ENCODE assay signal across 8 mouse cellular contexts in genomic region chr13:59768531-59768930, GRCm38 (mm10). TPM values are rescaled to one million over a fixed set of nuclear protein-coding genes. Genes with fewer than 3 reads are reported as not detected.
DNase-seq lines count a peak whose midpoint lies in the region; ATAC-seq and TF ChIP-seq lines count a peak whose summit lies in the region.

No protein-coding gene starts in this region.

- no peak for TF ChIP-seq CTCF in kidney, adult 2 months (conservative IDR thresholded peaks at IDR 0.05; ENCODE audit: insufficient read depth, insufficient read length, low read depth, low read length)

- H3K4me2 ChIP-seq in intestine, embryonic 14.5 days (ENCODE audit: low read length) = peak overlapping the region; percentile 55

- H3K27me3 ChIP-seq in kidney, adult 2 months (replicated peaks; ENCODE audit: control insufficient read depth, insufficient read depth, low read length) = no peaks in the 10 kb centered on the region
- no peaks in the 10 kb centered on the region for H3K27me3 ChIP-seq in intestine, embryonic 14.5 days (replicated peaks; ENCODE audit: control insufficient read depth, insufficient read depth, low read length)

- H3K36me3 ChIP-seq in kidney, adult 2 months (ENCODE audit: control insufficient read depth, insufficient read depth, low read length) = no peaks in the 10 kb centered on the region
- peaks cover 20% of the 10 kb centered on the region for H3K36me3 ChIP-seq in intestine, embryonic 14.5 days (ENCODE audit: control insufficient read depth, insufficient read depth, low read length)

- peak overlapping the region; percentile 64 for H3K4me3 ChIP-seq in kidney, adult 2 months (ENCODE audit: insufficient read depth, low read depth, low read length)
- peak overlapping the region; percentile 84 for H3K4me3 ChIP-seq in intestine, embryonic 14.5 days (ENCODE audit: low read depth, low read length)

- peak overlapping the region; percentile 19; the same call in 1 of the 2 replicates for H3K27ac ChIP-seq in kidney, adult 2 months (ENCODE audit: insufficient read depth, low read depth, low read length)
- H3K27ac ChIP-seq in intestine, embryonic 14.5 days (ENCODE audit: low read depth) = no peak overlapping the region

- no peak for ATAC-seq in intestine, embryonic 14.5 days (replicated peaks; ENCODE audit: low FRiP score, low TSS enrichment, low read depth)

- no peaks in the 10 kb centered on the region for H3K9me3 ChIP-seq in intestine, embryonic 14.5 days (ENCODE audit: control insufficient read depth, low read length)

- WGBS in kidney, adult 2 months = 15% methylated on average over 13 of the region's 13 CpGs
- WGBS in intestine, embryonic 14.5 days = 37% methylated on average over 13 of the region's 13 CpGs

- peak overlapping the region; percentile 81; the same call in 1 of the 2 replicates for H3K9ac ChIP-seq in intestine, embryonic 14.5 days (ENCODE audit: low read length)

- peaks cover 33% of the 10 kb centered on the region for H3K4me1 ChIP-seq in kidney, adult 2 months (ENCODE audit: control insufficient read depth, insufficient read depth, low read length)
- H3K4me1 ChIP-seq in intestine, embryonic 14.5 days (replicated peaks; ENCODE audit: control insufficient read depth, insufficient read depth, low read length) = peaks cover 42% of the 10 kb centered on the region

- DNase-seq in kidney, adult 2 months = peak; percentile 23
- no peak for DNase-seq in kidney, postnatal 14 days
- DNase-seq in c-Kit-positive CD71-positive TER-119-positive erythroid progenitor cells, embryonic 14.5 days (ENCODE audit: low spot score) = peak; percentile 32
- no peak for DNase-seq in intestine, embryonic 14.5 days (ENCODE audit: low spot score)
- DNase-seq in lung, postnatal 10 days = peak; percentile 21
- no peak for DNase-seq in layer of hippocampus, adult 11-12 months (ENCODE audit: low spot score)
- DNase-seq in right cerebral cortex, postnatal 4 days = no peak
- no peak for DNase-seq in frontal cortex, postnatal 36 days (ENCODE audit: low spot score in 2 of 2)

- TF ChIP-seq POLR2A in kidney, adult 2 months (IDR thresholded peaks at IDR 0.05; ENCODE audit: low read depth, low read length) = no peak

RNA-seq across cellular contexts. Expression of gene Isca1, which starts 1.1 kb away (rescaled TPM):
- 164 and 171 TPM in 2 replicates for polyA plus RNA-seq in kidney, adult 2 months (2012; rRNA removed)
- 111 and 115 TPM in 2 replicates for polyA plus RNA-seq in intestine, embryonic 14.5 days (2014; fragmentation: Nextera tagmentation; extraction: Ambion mirVana)

RNA-seq across cellular contexts. Expression of gene Gm49354, which starts 13.5 kb away (rescaled TPM):
- not detected in 2 replicates for polyA plus RNA-seq in kidney, adult 2 months (2012; rRNA removed)
- not detected in 2 replicates for polyA plus RNA-seq in intestine, embryonic 14.5 days (2014; fragmentation: Nextera tagmentation; extraction: Ambion mirVana)

RNA-seq across cellular contexts. Expression of gene 1700014D04Rik, which starts 22.0 kb away (rescaled TPM):
- 0.09 TPM in 1 of 2 replicates, not detected in the other for polyA plus RNA-seq in kidney, adult 2 months (2012; rRNA removed)
- polyA plus RNA-seq in intestine, embryonic 14.5 days (2014; fragmentation: Nextera tagmentation; extraction: Ambion mirVana) = not detected in 2 replicates

RNA-seq across cellular contexts. Expression of gene Spata31d1d, which starts 37.0 kb away (rescaled TPM):
- 0.05 TPM in 1 of 2 replicates, not detected in the other for polyA plus RNA-seq in kidney, adult 2 months (2012; rRNA removed)
- not detected in 2 replicates for polyA plus RNA-seq in intestine, embryonic 14.5 days (2014; fragmentation: Nextera tagmentation; extraction: Ambion mirVana)

RNA-seq across cellular contexts. Expression of gene Tut7, which starts 54.4 kb away (rescaled TPM):
- 14.5 and 14.6 TPM in 2 replicates for polyA plus RNA-seq in kidney, adult 2 months (2012; rRNA removed)
- 40.8 and 43.6 TPM in 2 replicates for polyA plus RNA-seq in intestine, embryonic 14.5 days (2014; fragmentation: Nextera tagmentation; extraction: Ambion mirVana)

Comparison
In these comparisons a context has a peak if more than half of its experiments do, and no peak if none do; other contexts are left out.
1. DNase-seq: peak in kidney, adult 2 months (single experiment), c-Kit-positive CD71-positive TER-119-positive erythroid progenitor cells, embryonic 14.5 days (single experiment) and lung, postnatal 10 days (single experiment); none in kidney, postnatal 14 days (single experiment), intestine, embryonic 14.5 days (single experiment), layer of hippocampus, adult 11-12 months (single experiment), right cerebral cortex, postnatal 4 days (single experiment) and frontal cortex, postnatal 36 days (0 of 2).